Mouse (Mus musculus) intestine, postnatal 0 days (tissue): ENCODE data around the gene Slc2a13. TPM values are rescaled to one million over a fixed set of nuclear protein-coding genes. Genes with fewer than 3 reads are reported as not detected.

Source experiments
- ATAC-seq: fragments of 200-750 bp; cut with Nextera tagmentation; 2 replicates; pipeline ENCODE4 v1.8.0; 2017; ENCODE audit warnings: mild to moderate bottlenecking, moderate TSS enrichment, moderate library complexity
- H3K27ac ChIP-seq: fragments of 300-500 bp; sonication (generic); 2 replicates; pipeline ENCODE4 v1.5.1; 2014; ENCODE audit warnings: mild to moderate bottlenecking, low read depth, low read length, moderate library complexity
- H3K27me3 ChIP-seq: fragments of 300-500 bp; sonication (generic); replicated peaks from 2 replicates; pipeline ENCODE4 v1.6.1; 2014; ENCODE audit warnings: low read length, mixed read lengths; ENCODE audit not compliant: control insufficient read depth, insufficient read depth
- H3K36me3 ChIP-seq: fragments of 300-500 bp; sonication (generic); 2 replicates; pipeline ENCODE4 v1.6.1; 2014; ENCODE audit warnings: mild to moderate bottlenecking, moderate library complexity; ENCODE audit not compliant: control insufficient read depth, insufficient read depth
- H3K4me1 ChIP-seq: fragments of 300-500 bp; sonication (generic); replicated peaks from 2 replicates; pipeline ENCODE4 v1.6.1; 2014; ENCODE audit warnings: antibody characterized with exemption, low read length, mixed read lengths; ENCODE audit not compliant: control insufficient read depth, insufficient read depth
- H3K4me2 ChIP-seq: fragments of 300-500 bp; sonication (generic); replicated peaks from 2 replicates; pipeline ENCODE4 v1.6.1; 2014; ENCODE audit warnings: low read depth, mild to moderate bottlenecking, moderate library complexity
- H3K4me3 ChIP-seq: fragments of 300-500 bp; sonication (generic); 2 replicates; pipeline ENCODE4 v1.5.1; 2014; ENCODE audit warnings: low read depth, low read length
- H3K9ac ChIP-seq: fragments of 300-500 bp; sonication (generic); 2 replicates; pipeline ENCODE4 v1.6.1; 2014; ENCODE audit warnings: mild to moderate bottlenecking, low read depth, low read length
- H3K9me3 ChIP-seq: fragments of 300-500 bp; sonication (generic); 2 replicates; pipeline ENCODE4 v1.6.1; 2016; ENCODE audit warnings: mixed run types; ENCODE audit not compliant: control insufficient read depth
- CTCF ChIP-seq: sonication (generic); IDR thresholded peaks from 2 replicates; pipeline ENCODE4 v1.5.1; 2016; ENCODE audit warnings: low read depth, mild to moderate bottlenecking, control low read depth, antibody characterized with exemption, moderate library complexity
- WGBS: fragments of 180-500 bp; shearing (Covaris S2); extraction: QIAGEN DNeasy Blood & Tissue Kit; methylation state at CpG from one replicate; pipeline ENCODE4 v1.1.7; 2014; 5-methylcytosine and 5-hydroxymethylcytosine counted together
- polyA plus RNA-seq: library from polyadenylated mRNA; unstranded; fragments of >200 nt; fragmentation: Nextera tagmentation; extraction: Ambion mirVana; gene quantifications from 2 replicates; pipeline ENCODE4 v1.2.1, GENCODE M21; 2015

Slc2a13 gene
- polyA plus RNA-seq, 1 experiment from 2014 or later: 0.76 TPM

DNA sequence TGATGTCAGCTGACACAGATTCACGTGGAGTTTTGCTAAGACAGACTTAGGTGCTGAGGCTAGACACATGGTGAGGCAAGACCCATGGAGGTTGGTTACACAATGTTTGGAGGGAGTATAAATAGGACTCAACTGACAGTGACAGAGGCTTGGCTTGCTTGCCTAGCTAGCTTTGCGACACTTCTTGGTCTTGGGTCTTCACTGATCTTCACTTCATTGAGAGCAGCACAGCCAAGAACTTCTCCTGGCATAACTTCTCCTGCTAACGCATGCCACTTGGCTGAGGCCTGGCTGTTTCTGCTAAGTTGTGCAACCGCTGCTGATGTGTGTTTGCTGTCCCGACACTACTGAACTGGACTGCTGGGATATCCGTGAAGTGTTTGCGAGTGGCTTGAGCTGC is 290.2 kb downstream of the Slc2a13 start:
- Histone ChIP-seq H3K27ac (no peak overlapping the region), H3K36me3 (no peaks in the 10 kb centered on the region), H3K4me1 (no peaks in the 10 kb centered on the region), H3K4me3 (no peak overlapping the region), H3K4me2 (no peak overlapping the region), H3K27me3 (no peaks in the 10 kb centered on the region), H3K9ac (no peak overlapping the region), H3K9me3 (no peaks in the 10 kb centered on the region)
- ATAC-seq: no peak
- 87% methylated on average over 7 of the region's 7 CpGs for WGBS
- no peak for TF ChIP-seq CTCF

- Histone ChIP-seq H3K4me3 (no peak overlapping the region), H3K4me1 (no peaks in the 10 kb centered on the region), H3K27ac (no peak overlapping the region), H3K4me2 (no peak overlapping the region), H3K27me3 (no peaks in the 10 kb centered on the region), H3K9ac (no peak overlapping the region), H3K9me3 (no peaks in the 10 kb centered on the region), H3K36me3 (no peaks in the 10 kb centered on the region)
- no peak for ATAC-seq
- TF ChIP-seq CTCF: no peak
- WGBS: 86% methylated on average over 5 of the region's 5 CpGs
Measured at GRCm38 (mm10) chr15:91281521-91281920, 291.5 kb downstream of the Slc2a13 start.

GRCm38 (mm10) chr15:91279571-91279970 is 293.5 kb downstream of the Slc2a13 start:
- Histone ChIP-seq H3K4me1 (0 out of 2 replicates have a peak, but pooled peaks cover 4% of the 10 kb centered on the region), H3K9me3 (no peaks in the 10 kb centered on the region), H3K36me3 (no peaks in the 10 kb centered on the region), H3K27me3 (no peaks in the 10 kb centered on the region), H3K4me2 (no peak overlapping the region), H3K27ac (no peak overlapping the region), H3K4me3 (no peak overlapping the region), H3K9ac (no peak overlapping the region)
- ATAC-seq: no peak
- 95% methylated on average over 5 of the region's 5 CpGs for WGBS
- no peak for TF ChIP-seq CTCF

- H3K9ac ChIP-seq: no peak overlapping the region
- H3K27me3 ChIP-seq: no peaks in the 10 kb centered on the region
- no peaks in the 10 kb centered on the region for H3K9me3 ChIP-seq
- no peak overlapping the region for H3K4me2 ChIP-seq
- 0 out of 2 replicates have a peak, but pooled peaks cover 4% of the 10 kb centered on the region for H3K4me1 ChIP-seq
- no peak overlapping the region for H3K27ac ChIP-seq
- 27% methylated on average over 3 of the region's 3 CpGs for WGBS
- no peak overlapping the region for H3K4me3 ChIP-seq
- no peaks in the 10 kb centered on the region for H3K36me3 ChIP-seq
- TF ChIP-seq CTCF: no peak
- ATAC-seq: peak; percentile 31; the same call in 1 of the 2 replicates
Measured at GRCm38 (mm10) chr15:91275961-91276360, 297.1 kb downstream of the Slc2a13 start.

- H3K4me3 ChIP-seq: no peak overlapping the region
- H3K4me2 ChIP-seq: peak overlapping the region; percentile 21; the same call in 1 of the 2 replicates
- no peak for TF ChIP-seq CTCF
- WGBS: 48% methylated on average over 4 of the region's 4 CpGs
- no peak overlapping the region for H3K9ac ChIP-seq
- H3K27me3 ChIP-seq: no peaks in the 10 kb centered on the region
- peak; percentile 80 for ATAC-seq
- H3K36me3 ChIP-seq: no peaks in the 10 kb centered on the region
- H3K4me1 ChIP-seq: no peaks in the 10 kb centered on the region
- no peaks in the 10 kb centered on the region for H3K9me3 ChIP-seq
- no peak overlapping the region for H3K27ac ChIP-seq
Measured at GRCm38 (mm10) chr15:91268532-91268931, 304.5 kb downstream of the Slc2a13 start.

GRCm38 (mm10) chr15:91263926-91264325 is 309.1 kb downstream of the Slc2a13 start:
- Histone ChIP-seq H3K4me1 (no peaks in the 10 kb centered on the region), H3K9ac (no peak overlapping the region), H3K36me3 (no peaks in the 10 kb centered on the region), H3K4me3 (no peak overlapping the region), H3K27ac (no peak overlapping the region), H3K9me3 (no peaks in the 10 kb centered on the region), H3K4me2 (no peak overlapping the region), H3K27me3 (no peaks in the 10 kb centered on the region)
- no peak for TF ChIP-seq CTCF
- WGBS: 85% methylated on average over 1 of the region's 1 CpGs
- no peak for ATAC-seq

DNA sequence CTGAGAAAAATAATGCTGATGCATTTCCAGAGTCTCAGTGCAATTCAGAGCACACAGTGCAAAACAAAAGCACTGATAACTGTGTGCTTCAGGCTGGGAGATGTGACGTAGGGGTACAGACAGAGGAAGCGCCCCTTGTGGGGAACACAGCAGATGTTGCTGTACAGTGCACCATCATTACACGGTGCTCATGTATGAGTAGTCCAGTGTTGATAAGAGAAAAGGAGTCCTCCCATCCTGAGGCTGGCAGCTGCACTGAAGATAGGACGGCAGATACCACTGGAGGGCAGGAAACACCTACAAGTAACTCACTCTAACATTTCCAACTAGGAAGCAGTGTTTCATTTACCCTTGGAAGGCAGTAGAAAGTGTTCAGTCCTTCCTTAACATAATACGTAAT is 312.5 kb downstream of the Slc2a13 start:
- ATAC-seq: no peak

More for the DNA sequence above, 312.5 kb downstream of the Slc2a13 start:
- Histone ChIP-seq H3K4me1 (no peaks in the 10 kb centered on the region), H3K4me3 (no peak overlapping the region), H3K9me3 (no peaks in the 10 kb centered on the region), H3K9ac (no peak overlapping the region), H3K27ac (no peak overlapping the region), H3K27me3 (no peaks in the 10 kb centered on the region), H3K36me3 (no peaks in the 10 kb centered on the region), H3K4me2 (no peak overlapping the region)
- 60% methylated on average over 5 of the region's 5 CpGs for WGBS
- peak; percentile 42 for TF ChIP-seq CTCF
